Mouse (Mus musculus) forebrain, embryonic 14.5 days (tissue): ENCODE results near the gene Rnd3. TPM values are rescaled to one million over a fixed set of nuclear protein-coding genes. Genes with fewer than 3 reads are reported as not detected.

Source experiments
- ATAC-seq: fragments of 200-750 bp; cut with Nextera tagmentation; 2 replicates; pipeline ENCODE4 v1.8.0; 2017; ENCODE audit warnings: mild to moderate bottlenecking, moderate library complexity
- DNase-seq: peaks from one replicate; pipeline ENCODE4 v3.0.0-alpha.2; 2015; ENCODE audit warnings: low spot score
- H3K27ac ChIP-seq: fragments of 300-500 bp; sonication (generic); 2 replicates; pipeline ENCODE4 v1.5.1; 2014; ENCODE audit warnings: low read depth, mild to moderate bottlenecking, control low read depth, low read length, moderate library complexity
- H3K27me3 ChIP-seq: fragments of 300-500 bp; sonication (generic); replicated peaks from 2 replicates; pipeline ENCODE4 v1.6.1; 2014; ENCODE audit warnings: low read length, control low read depth, mixed read lengths; ENCODE audit not compliant: control insufficient read depth, insufficient read depth
- H3K36me3 ChIP-seq: fragments of 300-500 bp; sonication (generic); 2 replicates; pipeline ENCODE4 v1.6.1; 2014; ENCODE audit warnings: low read length, control low read depth; ENCODE audit not compliant: control insufficient read depth, insufficient read depth
- H3K4me1 ChIP-seq: fragments of 300-500 bp; sonication (generic); 2 replicates; pipeline ENCODE4 v1.6.1; 2014; ENCODE audit warnings: antibody characterized with exemption, low read length, control low read depth; ENCODE audit not compliant: control insufficient read depth, insufficient read depth
- H3K4me2 ChIP-seq: fragments of 300-500 bp; sonication (generic); 2 replicates; pipeline ENCODE4 v1.6.1; 2014; ENCODE audit warnings: mild to moderate bottlenecking, control low read depth, low read length
- H3K4me3 ChIP-seq: fragments of 300-500 bp; sonication (generic); 2 replicates; pipeline ENCODE4 v1.5.1; 2014; ENCODE audit warnings: low read depth, low read length, control low read depth
- H3K9ac ChIP-seq: fragments of 300-500 bp; sonication (generic); 2 replicates; pipeline ENCODE4 v1.6.1; 2014; ENCODE audit warnings: mild to moderate bottlenecking, low read length, control low read depth, moderate library complexity
- H3K9me3 ChIP-seq: fragments of 300-500 bp; sonication (generic); replicated peaks from 2 replicates; pipeline ENCODE4 v1.6.1; 2016; ENCODE audit warnings: low read length, control low read depth, mixed read lengths; ENCODE audit not compliant: control insufficient read depth
- WGBS: fragments of 180-500 bp; shearing (Covaris S2); extraction: QIAGEN DNeasy Blood & Tissue Kit; methylation state at CpG from one replicate; pipeline ENCODE4 v1.1.7; 2014; 5-methylcytosine and 5-hydroxymethylcytosine counted together
- polyA plus RNA-seq: library from polyadenylated mRNA; unstranded; fragments of >200 nt; fragmentation: Nextera tagmentation; extraction: Ambion mirVana; gene quantifications from 2 replicates; pipeline ENCODE4 v1.2.1, GENCODE M21; 2014

The Rnd3 gene
- polyA plus RNA-seq, 1 experiment from 2014 or later, result 206 TPM

- ATAC-seq (peak; percentile 32), DNase-seq (peak; percentile 52)
- peaks cover 36% of the 10 kb centered on the region for H3K36me3 ChIP-seq
- under 1% methylated on average over 8 of the region's 8 CpGs for WGBS
- peak overlapping the region; percentile 77 for H3K27ac ChIP-seq
- no peaks in the 10 kb centered on the region for H3K9me3 ChIP-seq
- peak overlapping the region; percentile 74 for H3K4me2 ChIP-seq
- H3K27me3 ChIP-seq, result no peaks in the 10 kb centered on the region
- peaks cover 62% of the 10 kb centered on the region for H3K4me1 ChIP-seq
- peak overlapping the region; percentile 54 for H3K9ac ChIP-seq
- H3K4me3 ChIP-seq, result peak overlapping the region; percentile 24
Observed at GRCm38 (mm10) chr2:51140486-51140885, 8.4 kb downstream of the Rnd3 start.

- ATAC-seq (peak; percentile 24), DNase-seq (peak; percentile 44)
- Histone ChIP-seq H3K4me2 (peak overlapping the region; percentile 74), H3K36me3 (peaks cover 39% of the 10 kb centered on the region), H3K9me3 (no peaks in the 10 kb centered on the region), H3K9ac (peak overlapping the region; percentile 54; the same call in 1 of the 2 replicates), H3K4me3 (peak overlapping the region; percentile 24; the same call in 1 of the 2 replicates), H3K27me3 (no peaks in the 10 kb centered on the region), H3K4me1 (peaks cover 59% of the 10 kb centered on the region), H3K27ac (peak overlapping the region; percentile 77; the same call in 1 of the 2 replicates)
- WGBS, result 1% methylated on average over 6 of the region's 6 CpGs
Observed at GRCm38 (mm10) chr2:51139912-51140446, 8.9 kb downstream of the Rnd3 start.

- Histone ChIP-seq H3K36me3 (peaks cover 42% of the 10 kb centered on the region), H3K9ac (no peak overlapping the region), H3K9me3 (no peaks in the 10 kb centered on the region), H3K4me2 (peak overlapping the region; percentile 74), H3K4me1 (peaks cover 53% of the 10 kb centered on the region), H3K27ac (peak overlapping the region; percentile 35; the same call in 1 of the 2 replicates), H3K27me3 (no peaks in the 10 kb centered on the region), H3K4me3 (no peak overlapping the region)
- ATAC-seq (peak; percentile 72), DNase-seq (peak; percentile 74)
- 5% methylated on average over 5 of the region's 5 CpGs for WGBS
Observed at GRCm38 (mm10) chr2:51139218-51139911, 9.5 kb downstream of the Rnd3 start.

GRCm38 (mm10) chr2:51137726-51138125 lies 11.2 kb downstream of the Rnd3 start:
- H3K4me1 ChIP-seq, result peaks cover 37% of the 10 kb centered on the region

DNA sequence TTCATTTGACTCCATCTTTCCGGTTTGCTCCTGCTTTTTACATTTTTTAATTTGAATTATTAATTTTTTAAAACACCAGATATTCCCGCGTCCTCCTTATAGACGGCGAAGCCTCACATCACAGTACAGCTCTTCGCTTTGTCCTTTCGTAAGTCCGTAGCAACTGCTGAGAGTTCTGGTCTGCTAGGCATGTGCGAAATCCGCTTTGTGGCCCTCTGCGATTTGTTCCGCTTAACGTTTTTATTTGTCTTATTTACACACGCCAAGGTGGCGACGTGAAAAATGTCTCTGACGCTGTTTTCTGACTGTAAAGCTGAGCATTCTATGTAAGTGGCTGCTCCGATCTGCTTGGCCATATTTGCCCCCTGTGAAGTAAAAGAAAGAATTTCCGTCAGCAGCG lies 16.7 kb downstream of the Rnd3 start:
- no peaks in the 10 kb centered on the region for H3K27me3 ChIP-seq
- H3K4me2 ChIP-seq, result no peak overlapping the region
- no peak overlapping the region for H3K9ac ChIP-seq
- H3K4me3 ChIP-seq, result no peak overlapping the region
- H3K36me3 ChIP-seq, result peaks cover 77% of the 10 kb centered on the region
- no peak overlapping the region for H3K27ac ChIP-seq
- 93% methylated on average over 20 of the region's 20 CpGs for WGBS
- no peaks in the 10 kb centered on the region for H3K4me1 ChIP-seq
- DNase-seq, result no peak
- ATAC-seq, result no peak
- no peaks in the 10 kb centered on the region for H3K9me3 ChIP-seq

More at GRCm38 (mm10) chr2:51137726-51138125, 11.2 kb downstream of the Rnd3 start:
- Histone ChIP-seq H3K9ac (no peak overlapping the region), H3K4me2 (no peak overlapping the region), H3K27me3 (no peaks in the 10 kb centered on the region), H3K27ac (no peak overlapping the region), H3K36me3 (peaks cover 54% of the 10 kb centered on the region), H3K4me3 (no peak overlapping the region), H3K9me3 (no peaks in the 10 kb centered on the region)
- DNase-seq, result no peak
- 84% methylated on average over 4 of the region's 4 CpGs for WGBS
- ATAC-seq, result no peak

GRCm38 (mm10) chr2:51128090-51128489 lies 20.8 kb downstream of the Rnd3 start:
- WGBS, result 71% methylated on average over 4 of the region's 4 CpGs
- H3K36me3 ChIP-seq, result peaks cover 38% of the 10 kb centered on the region
- H3K27ac ChIP-seq, result no peak overlapping the region
- no peak overlapping the region for H3K4me2 ChIP-seq
- no peaks in the 10 kb centered on the region for H3K27me3 ChIP-seq
- H3K4me1 ChIP-seq, result no peaks in the 10 kb centered on the region
- H3K4me3 ChIP-seq, result no peak overlapping the region
- ATAC-seq (no peak), DNase-seq (no peak)
- no peak overlapping the region for H3K9ac ChIP-seq
- H3K9me3 ChIP-seq, result no peaks in the 10 kb centered on the region

DNA sequence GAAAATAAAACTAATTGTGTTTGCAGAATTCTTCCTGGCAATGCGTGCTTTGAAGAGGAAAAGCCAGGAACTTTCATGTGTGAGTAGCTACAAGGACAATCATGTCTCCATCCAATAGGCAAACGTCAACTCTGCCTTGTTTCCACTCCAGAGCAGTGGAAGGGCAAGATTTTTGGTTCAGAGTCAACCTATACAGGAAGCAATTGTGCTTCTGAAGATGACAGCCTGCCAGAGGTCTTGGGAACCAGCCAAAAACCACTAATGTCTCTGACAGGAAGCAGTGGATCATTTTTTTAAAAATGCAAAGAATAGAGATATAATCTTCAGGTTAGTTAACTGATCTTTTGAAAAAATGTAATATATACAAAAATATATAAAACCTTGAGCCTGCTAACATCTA lies 38.6 kb downstream of the Rnd3 start:
- Histone ChIP-seq H3K4me3 (no peak overlapping the region), H3K27ac (no peak overlapping the region), H3K4me1 (no peaks in the 10 kb centered on the region), H3K9me3 (no peaks in the 10 kb centered on the region), H3K36me3 (no peaks in the 10 kb centered on the region), H3K4me2 (no peak overlapping the region), H3K27me3 (no peaks in the 10 kb centered on the region), H3K9ac (no peak overlapping the region)
- no peak for DNase-seq
- WGBS, result 61% methylated on average over 2 of the region's 2 CpGs
- ATAC-seq, result no peak

DNA sequence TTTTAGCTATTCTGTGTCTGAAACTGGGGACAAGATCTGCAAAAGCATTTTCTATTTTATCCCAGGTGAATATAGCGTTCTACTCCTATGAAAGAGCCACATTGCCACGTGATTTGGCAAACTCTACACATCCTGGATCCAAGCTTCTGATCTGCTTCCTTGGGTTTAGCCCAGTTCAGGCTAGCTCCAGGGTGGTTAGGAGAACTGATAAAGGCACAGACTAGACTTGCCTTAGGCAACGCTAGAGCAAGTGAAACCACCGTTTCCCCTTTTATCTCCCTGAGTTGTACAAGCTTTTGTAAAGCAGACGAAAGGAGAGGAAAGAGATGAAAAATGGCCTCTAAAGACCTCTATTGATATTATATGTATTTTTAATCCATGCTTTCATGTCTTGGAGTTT lies 40.3 kb downstream of the Rnd3 start:
- no peaks in the 10 kb centered on the region for H3K4me1 ChIP-seq
- H3K36me3 ChIP-seq, result no peaks in the 10 kb centered on the region
- no peaks in the 10 kb centered on the region for H3K9me3 ChIP-seq
- 69% methylated on average over 5 of the region's 5 CpGs for WGBS
- H3K27me3 ChIP-seq, result no peaks in the 10 kb centered on the region
- H3K4me3 ChIP-seq, result no peak overlapping the region
- H3K9ac ChIP-seq, result no peak overlapping the region
- no peak overlapping the region for H3K4me2 ChIP-seq
- no peak for ATAC-seq
- no peak for DNase-seq
- H3K27ac ChIP-seq, result no peak overlapping the region

DNA sequence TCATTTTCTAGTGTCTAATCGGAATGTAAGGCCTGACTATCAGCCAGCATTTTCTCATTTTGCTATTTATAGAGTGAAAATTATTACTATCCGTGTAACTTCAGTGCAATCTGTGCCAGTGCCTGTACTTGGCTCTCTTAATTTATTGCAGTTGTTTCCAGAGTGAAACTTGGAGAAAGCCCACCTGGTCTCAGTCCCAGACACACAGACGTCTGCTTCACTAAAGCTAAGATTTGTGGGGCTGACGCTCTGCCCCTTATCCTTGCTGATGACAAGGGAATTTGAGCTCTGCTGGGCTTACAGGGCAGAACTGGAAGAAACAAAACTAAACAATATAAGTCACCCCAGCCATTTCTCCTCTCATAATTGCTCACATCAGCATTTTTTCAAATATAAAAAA lies 47.7 kb downstream of the Rnd3 start:
- no peak for DNase-seq
- Histone ChIP-seq H3K4me1 (0 out of 2 replicates have a peak, but pooled peaks cover 7% of the 10 kb centered on the region), H3K4me2 (no peak overlapping the region), H3K36me3 (no peaks in the 10 kb centered on the region), H3K9ac (no peak overlapping the region), H3K4me3 (no peak overlapping the region), H3K27me3 (no peaks in the 10 kb centered on the region), H3K27ac (no peak overlapping the region), H3K9me3 (no peaks in the 10 kb centered on the region)
- no peak for ATAC-seq
- WGBS, result 72% methylated on average over 4 of the region's 4 CpGs
